Mouse (Mus musculus): ENCODE measurements around the gene Vcam1.

GRCm38 (mm10) chr3:116119162-116119561 lies 10.3 kb downstream of the Vcam1 start:
- TF ChIP-seq CTCF (IDR thresholded peaks at IDR 0.05; ENCODE audit: extremely low read depth, insufficient read depth, insufficient read length, insufficient replicate concordance) (no peak), POLR2A (IDR thresholded peaks at IDR 0.05; ENCODE audit: low read depth, low read length) (no peak)
